Mouse (Mus musculus): ENCODE measurements around the gene Trh.

GRCm38 (mm10) chr6:92221604-92222003 lies 22.8 kb downstream of the Trh start:
- no peak for TF ChIP-seq POLR2A (IDR thresholded peaks at IDR 0.05; ENCODE audit: borderline replicate concordance, extremely low read depth, insufficient read depth, insufficient read length, poor library complexity, severe bottlenecking)
- TF ChIP-seq CTCF (IDR thresholded peaks at IDR 0.05; ENCODE audit: borderline replicate concordance, extremely low read depth, insufficient read depth, insufficient read length), result no peak
